In genomic region chr1:133371431-133371830, GRCm38 (mm10) we compare ENCODE assay signal across 32 mouse cellular contexts. TPM values are rescaled to one million over a fixed set of nuclear protein-coding genes. Genes with fewer than 3 reads are reported as not detected.
DNase-seq lines count a peak whose midpoint lies in the region; ATAC-seq lines count a peak whose summit lies in the region.
"Had no signal": no experiment of that assay in that cellular context is flagged by ENCODE, and none has a peak within 500 bp of the region (broad histone marks: within the 10 kb centered on the region; RNA-seq: fewer than 3 reads in every experiment).

No protein-coding gene starts in this region.

- H3K9me3 ChIP-seq in midbrain, embryonic 10.5 days (replicated peaks): no peaks in the 10 kb centered on the region
- no peaks in the 10 kb centered on the region for H3K9me3 ChIP-seq in midbrain, embryonic 15.5 days
- no peaks in the 10 kb centered on the region for H3K9me3 ChIP-seq in liver, embryonic 16.5 days (replicated peaks; ENCODE audit: control insufficient read depth, low read length)
- H3K9me3 ChIP-seq: embryonic facial prominence, embryonic 12.5 days; embryonic facial prominence, embryonic 15.5 days; hindbrain, embryonic 12.5 days had no signal

- peak overlapping the region; percentile 47; the same call in 1 of the 2 replicates for H3K27ac ChIP-seq in midbrain, embryonic 10.5 days (replicated peaks)
- H3K27ac ChIP-seq in midbrain, embryonic 15.5 days: no peak overlapping the region
- H3K27ac ChIP-seq in liver, embryonic 16.5 days (ENCODE audit: low read length): peak overlapping the region; percentile 57
- H3K27ac ChIP-seq: embryonic facial prominence, embryonic 12.5 days; embryonic facial prominence, embryonic 15.5 days; gastrocnemius, adult 2 months; hindbrain, embryonic 12.5 days had no signal

- H3K4me1 ChIP-seq in midbrain, embryonic 10.5 days: peaks cover 53% of the 10 kb centered on the region
- H3K4me1 ChIP-seq in midbrain, embryonic 15.5 days: peaks cover 12% of the 10 kb centered on the region
- H3K4me1 ChIP-seq in liver, embryonic 16.5 days (ENCODE audit: control insufficient read depth, low read depth, low read length): peaks cover 15% of the 10 kb centered on the region

- ATAC-seq in midbrain, embryonic 15.5 days (replicated peaks): no peak
- ATAC-seq in liver, embryonic 16.5 days (ENCODE audit: low read depth): no peak
- ATAC-seq: activated CD4-positive, CD25-positive, alpha-beta regulatory T cell, adult 4 months; forebrain, embryonic 14.5 days; forebrain, postnatal 0 days; hindbrain, embryonic 16.5 days had no signal

- no peak overlapping the region for H3K4me2 ChIP-seq in midbrain, embryonic 15.5 days
- no peak overlapping the region for H3K4me2 ChIP-seq in liver, embryonic 16.5 days (ENCODE audit: low read depth, low read length)
- H3K4me2 ChIP-seq: embryonic facial prominence, embryonic 12.5 days; embryonic facial prominence, embryonic 15.5 days; heart, embryonic 11.5 days; hindbrain, embryonic 12.5 days had no signal

- DNase-seq in adrenal gland, adult (ENCODE audit: inconsistent age in 2 of 2, low spot score in 1 of 2): peak; percentile 69 to 70
- no peak for DNase-seq in adrenal gland, postnatal 25 days
- no peak for DNase-seq in midbrain, embryonic 10.5 days (ENCODE audit: low spot score)
- DNase-seq in urinary bladder, postnatal 10 days (ENCODE audit: low spot score): no peak
- DNase-seq in cerebellum, postnatal 36 days: no peak
- DNase-seq: cerebellum, adult 18-20 months; cerebellum, adult 9-10 months; cerebellum, postnatal 14 days; forebrain, postnatal 0 days; gastrocnemius, adult 2 months; gastrocnemius, postnatal 14 days; heart, adult 11 months had no signal

- peaks cover 33% of the 10 kb centered on the region for H3K27me3 ChIP-seq in midbrain, embryonic 10.5 days (ENCODE audit: low read depth, poor library complexity, severe bottlenecking)
- H3K27me3 ChIP-seq in midbrain, embryonic 15.5 days (replicated peaks): 0 out of 2 replicates have a peak, but pooled peaks cover 3% of the 10 kb centered on the region
- no peaks in the 10 kb centered on the region for H3K27me3 ChIP-seq in liver, embryonic 16.5 days (ENCODE audit: control insufficient read depth, insufficient read depth, low read depth, low read length)
- H3K27me3 ChIP-seq: embryonic facial prominence, embryonic 12.5 days had no signal

- no peak overlapping the region for H3K9ac ChIP-seq in midbrain, embryonic 15.5 days
- H3K9ac ChIP-seq in liver, embryonic 16.5 days (ENCODE audit: low read depth, low read length): no peak overlapping the region
- H3K9ac ChIP-seq: embryonic facial prominence, embryonic 12.5 days; embryonic facial prominence, embryonic 15.5 days; forebrain, postnatal 0 days; hindbrain, embryonic 12.5 days had no signal

- H3K36me3 ChIP-seq in midbrain, embryonic 10.5 days: no peaks in the 10 kb centered on the region
- H3K36me3 ChIP-seq in midbrain, embryonic 15.5 days (replicated peaks): no peaks in the 10 kb centered on the region
- no peaks in the 10 kb centered on the region for H3K36me3 ChIP-seq in liver, embryonic 16.5 days (ENCODE audit: control insufficient read depth, insufficient read depth)
- H3K36me3 ChIP-seq: embryonic facial prominence, embryonic 12.5 days; embryonic facial prominence, embryonic 15.5 days; hindbrain, embryonic 12.5 days had no signal

- no peak overlapping the region for H3K4me3 ChIP-seq in midbrain, embryonic 10.5 days
- H3K4me3 ChIP-seq in midbrain, embryonic 15.5 days: no peak overlapping the region
- H3K4me3 ChIP-seq in liver, embryonic 16.5 days (ENCODE audit: low read depth, low read length): no peak overlapping the region
- H3K4me3 ChIP-seq: embryonic facial prominence, embryonic 12.5 days; embryonic facial prominence, embryonic 15.5 days; gastrocnemius, adult 2 months; hindbrain, embryonic 12.5 days had no signal

- 87% methylated on average over 6 of the region's 6 CpGs for WGBS in midbrain, embryonic 10.5 days
- WGBS in midbrain, embryonic 15.5 days: 93% methylated on average over 6 of the region's 6 CpGs
- WGBS in liver, embryonic 16.5 days (ENCODE audit: insufficient replicate concordance): 63% methylated on average over 6 of the region's 6 CpGs

RNA-seq across cellular contexts. Expression of gene Etnk2, which starts 8.1 kb away (rescaled TPM):
- 5.9 and 6.3 TPM in 2 replicates for total RNA-seq in adrenal gland, postnatal 25 days (2021)
- 3.4 and 3.9 TPM in 2 replicates for polyA plus RNA-seq in midbrain, embryonic 10.5 days (2016; fragmentation: Nextera tagmentation; extraction: Ambion mirVana)
- polyA plus RNA-seq in midbrain, embryonic 15.5 days (2015; fragmentation: Nextera tagmentation; extraction: Ambion mirVana): 20.0 and 21.9 TPM in 2 replicates
- polyA plus RNA-seq in liver, embryonic 16.5 days (2015; fragmentation: Nextera tagmentation; extraction: Ambion mirVana): 15.5 and 20.3 TPM in 2 replicates
- total RNA-seq: common myeloid progenitor, adult 5-6 weeks; hematopoietic stem cell, adult 5-6 weeks had no signal

RNA-seq across cellular contexts. Expression of gene Ren1, which starts 21.1 kb away (rescaled TPM):
- 3.9 and 6.0 TPM in 2 replicates for total RNA-seq in adrenal gland, postnatal 25 days (2021)
- polyA plus RNA-seq in midbrain, embryonic 10.5 days (2016; fragmentation: Nextera tagmentation; extraction: Ambion mirVana): not detected in 2 replicates
- polyA plus RNA-seq in midbrain, embryonic 15.5 days (2015; fragmentation: Nextera tagmentation; extraction: Ambion mirVana): 0.18 TPM in 1 of 2 replicates, not detected in the other
- 0.56 and 0.72 TPM in 2 replicates for polyA plus RNA-seq in liver, embryonic 16.5 days (2015; fragmentation: Nextera tagmentation; extraction: Ambion mirVana)
- total RNA-seq: common myeloid progenitor, adult 5-6 weeks; gastrocnemius, postnatal 14 days; gastrocnemius, postnatal 4 days; hematopoietic stem cell, adult 5-6 weeks had no signal
- polyA plus RNA-seq: activated CD4-positive, CD25-positive, alpha-beta regulatory T cell, adult 4 months; forebrain, embryonic 11.5 days; forebrain, embryonic 14.5 days; frontal cortex, adult 2 months; heart, embryonic 11.5 days; heart, embryonic 14.5 days had no signal

RNA-seq across cellular contexts. Expression of gene Kiss1, which starts 49.8 kb away (rescaled TPM):
- not detected in 2 replicates for total RNA-seq in adrenal gland, postnatal 25 days (2021)
- not detected in 2 replicates for polyA plus RNA-seq in midbrain, embryonic 10.5 days (2016; fragmentation: Nextera tagmentation; extraction: Ambion mirVana)
- polyA plus RNA-seq in midbrain, embryonic 15.5 days (2015; fragmentation: Nextera tagmentation; extraction: Ambion mirVana): not detected in 2 replicates
- polyA plus RNA-seq in liver, embryonic 16.5 days (2015; fragmentation: Nextera tagmentation; extraction: Ambion mirVana): not detected in 2 replicates
- total RNA-seq: adrenal gland, adult 18-20 months; common myeloid progenitor, adult 5-6 weeks; ES-E14; forebrain, postnatal 0 days; gastrocnemius, adult 2 months; gastrocnemius, postnatal 14 days; gastrocnemius, postnatal 4 days; heart, adult 8-10 months; heart, postnatal 25 days; hematopoietic stem cell, adult 5-6 weeks had no signal
- polyA plus RNA-seq: activated CD4-positive, CD25-positive, alpha-beta regulatory T cell, adult 4 months; embryonic facial prominence, embryonic 12.5 days; forebrain, embryonic 14.5 days; forebrain, postnatal 0 days; heart, embryonic 11.5 days; heart, embryonic 14.5 days; heart, postnatal 0 days; hindbrain, embryonic 12.5 days; hindbrain, embryonic 16.5 days had no signal

RNA-seq across cellular contexts. Expression of gene Sox13, which starts 52.7 kb away (rescaled TPM):
- 20.0 and 21.3 TPM in 2 replicates for total RNA-seq in adrenal gland, postnatal 25 days (2021)
- 28.5 and 32.0 TPM in 2 replicates for polyA plus RNA-seq in midbrain, embryonic 10.5 days (2016; fragmentation: Nextera tagmentation; extraction: Ambion mirVana)
- 6.5 and 7.4 TPM in 2 replicates for polyA plus RNA-seq in midbrain, embryonic 15.5 days (2015; fragmentation: Nextera tagmentation; extraction: Ambion mirVana)
- polyA plus RNA-seq in liver, embryonic 16.5 days (2015; fragmentation: Nextera tagmentation; extraction: Ambion mirVana): 1.4 and 1.7 TPM in 2 replicates
- polyA plus RNA-seq: activated CD4-positive, CD25-positive, alpha-beta regulatory T cell, adult 4 months had no signal

Comparison
In these comparisons a context has a peak if more than half of its experiments do, and no peak if none do; other contexts are left out.
1. DNase-seq: peak in adrenal gland, adult (2 of 2); none in adrenal gland, postnatal 25 days (single experiment), midbrain, embryonic 10.5 days (single experiment), urinary bladder, postnatal 10 days (single experiment) and cerebellum, postnatal 36 days (0 of 2).